Mouse (Mus musculus) CH12.LX (cell line): Measurements from ENCODE around the gene Mrpl54. TPM values are rescaled to one million over a fixed set of nuclear protein-coding genes. Genes with fewer than 3 reads are reported as not detected.

ENCODE experiments used
- DNase-seq: peaks from one replicate; pipeline ENCODE4 v3.0.0-alpha.2; 2013; ENCODE audit errors: extremely low read depth
- H3K27ac ChIP-seq: 2 replicates; pipeline ENCODE4 v1.5.1; 2012; ENCODE audit warnings: low read depth, mild to moderate bottlenecking, control low read depth, moderate library complexity; ENCODE audit not compliant: insufficient read depth
- H3K27me3 ChIP-seq: replicated peaks from 2 replicates; pipeline ENCODE3; 2012; ENCODE audit warnings: inconsistent platforms
- H3K36me3 ChIP-seq, 2 experiments: replicated peaks in 1 of 2; 2 replicates each; pipeline versions ENCODE3 to v1.6.1; 2012; ENCODE audit warnings: inconsistent platforms in 1 of 2, low read length in 1 of 2, mild to moderate bottlenecking in 1 of 2, mixed read lengths in 1 of 2, moderate library complexity in 1 of 2; ENCODE audit not compliant: control insufficient read depth in 1 of 2, insufficient read depth in 1 of 2
- H3K4me1 ChIP-seq, 2 experiments: 2 replicates each; pipeline ENCODE4 v1.6.1; 2012; ENCODE audit warnings: inconsistent platforms in 1 of 2, moderate library complexity in 1 of 2; ENCODE audit not compliant: insufficient read depth in 2 of 2, control insufficient read depth in 1 of 2
- H3K4me2 ChIP-seq: 2 replicates; pipeline ENCODE4 v1.6.1; 2012; ENCODE audit warnings: low read depth, mild to moderate bottlenecking, control low read depth; ENCODE audit not compliant: poor library complexity, insufficient read depth, severe bottlenecking
- H3K4me3 ChIP-seq, 3 experiments: fragments of 150-350 bp in 1 of 3; sonication (generic) in 1 of 3; replicated peaks in 1 of 3; 2 replicates each; pipeline versions ENCODE3 to v1.5.1; 2011 to 2012; ENCODE audit warnings: low read depth in 2 of 3, low read length in 2 of 3, mild to moderate bottlenecking in 2 of 3, moderate library complexity in 2 of 3, control low read depth in 1 of 3, improper control_type of control experiment in 1 of 3, inconsistent platforms in 1 of 3, mixed read lengths in 1 of 3; ENCODE audit not compliant: poor library complexity in 1 of 3
- H3K79me2 ChIP-seq: replicated peaks from 2 replicates; pipeline ENCODE4 v1.6.1; 2012; ENCODE audit warnings: mild to moderate bottlenecking, moderate library complexity; ENCODE audit not compliant: control insufficient read depth, poor library complexity, insufficient read depth, severe bottlenecking; ENCODE audit errors: extremely low read depth
- H3K9ac ChIP-seq: 2 replicates; pipeline ENCODE4 v1.6.1; 2012; ENCODE audit warnings: low read depth, mild to moderate bottlenecking, control low read depth, moderate library complexity; ENCODE audit not compliant: insufficient read depth
- H3K9me3 ChIP-seq: replicated peaks from 2 replicates; pipeline ENCODE3; 2012; ENCODE audit warnings: low read length, inconsistent platforms, mixed read lengths
- BHLHE40 ChIP-seq: IDR thresholded peaks from 2 replicates; pipeline ENCODE4 v1.6.1; 2011; ENCODE audit warnings: mild to moderate bottlenecking, low read depth, low read length, improper control_type of control experiment
- CHD2 ChIP-seq: IDR thresholded peaks from 2 replicates; pipeline ENCODE4 v1.6.1; 2011; ENCODE audit warnings: low read length, improper control_type of control experiment
- CTCF ChIP-seq, 2 experiments: IDR thresholded peaks in 1 of 2; conservative IDR thresholded peaks in 1 of 2; 2 replicates each; pipeline ENCODE4 v1.5.1; 2011 to 2012; ENCODE audit warnings: low read depth in 2 of 2, low read length in 2 of 2, improper control_type of control experiment in 1 of 2, inconsistent platforms in 1 of 2, mild to moderate bottlenecking in 1 of 2, moderate library complexity in 1 of 2
- E2F4 ChIP-seq: IDR thresholded peaks from 2 replicates; pipeline ENCODE4 v1.6.1; 2011; ENCODE audit warnings: low read depth, low read length, improper control_type of control experiment; ENCODE audit not compliant: insufficient replicate concordance
- ELF1 ChIP-seq: IDR thresholded peaks from 2 replicates; pipeline ENCODE4 v1.6.1; 2014; ENCODE audit warnings: low read depth, mild to moderate bottlenecking, inconsistent platforms, low read length, improper control_type of control experiment
- EP300 ChIP-seq: IDR thresholded peaks from 2 replicates; pipeline ENCODE4 v1.6.1; 2011; ENCODE audit warnings: low read length, improper control_type of control experiment
- ETS1 ChIP-seq: conservative IDR thresholded peaks from 2 replicates; pipeline ENCODE4 v1.6.1; 2012; ENCODE audit warnings: low read depth, mild to moderate bottlenecking, inconsistent platforms, low read length, improper control_type of control experiment, moderate library complexity
- HCFC1 ChIP-seq: IDR thresholded peaks from 2 replicates; pipeline ENCODE4 v1.6.1; 2012; ENCODE audit warnings: low read depth, mild to moderate bottlenecking, inconsistent platforms, low read length, improper control_type of control experiment
- IRF4 ChIP-seq: IDR thresholded peaks from 2 replicates; pipeline ENCODE4 v1.6.1; 2014; ENCODE audit warnings: low read depth, mild to moderate bottlenecking, inconsistent platforms, low read length, improper control_type of control experiment
- MAFK ChIP-seq: IDR thresholded peaks from 2 replicates; pipeline ENCODE4 v1.6.1; 2011; ENCODE audit warnings: low read length, improper control_type of control experiment; ENCODE audit not compliant: insufficient replicate concordance
- MAX ChIP-seq: IDR thresholded peaks from 2 replicates; pipeline ENCODE4 v1.6.1; 2011; ENCODE audit warnings: low read length, improper control_type of control experiment
- MAZ ChIP-seq: IDR thresholded peaks from 2 replicates; pipeline ENCODE4 v1.6.1; 2012; ENCODE audit warnings: low read depth, mild to moderate bottlenecking, inconsistent platforms, low read length, improper control_type of control experiment, moderate library complexity
- MEF2A ChIP-seq: IDR thresholded peaks from 2 replicates; pipeline ENCODE4 v1.6.1; 2014; ENCODE audit warnings: low read depth, mild to moderate bottlenecking, inconsistent platforms, low read length, improper control_type of control experiment, borderline replicate concordance
- MXI1 ChIP-seq: IDR thresholded peaks from 2 replicates; pipeline ENCODE4 v1.6.1; 2011; ENCODE audit warnings: mild to moderate bottlenecking, low read depth, low read length, improper control_type of control experiment
- MYC ChIP-seq: IDR thresholded peaks from 2 replicates; pipeline ENCODE4 v1.6.1; 2011; ENCODE audit warnings: low read depth, mild to moderate bottlenecking, improper control_type of control experiment, low read length
- NELFE ChIP-seq: IDR thresholded peaks from 2 replicates; pipeline ENCODE4 v1.6.1; 2011; ENCODE audit warnings: low read depth, low read length, improper control_type of control experiment
- PAX5 ChIP-seq: IDR thresholded peaks from 2 replicates; pipeline ENCODE4 v1.6.1; 2012; ENCODE audit warnings: low read length, inconsistent platforms, mixed read lengths
- POLR2A ChIP-seq: IDR thresholded peaks from 2 replicates; pipeline ENCODE4 v1.6.1; 2011; ENCODE audit warnings: low read depth, mild to moderate bottlenecking, improper control_type of control experiment, low read length
- POLR2AphosphoS2 ChIP-seq: IDR thresholded peaks from 2 replicates; pipeline ENCODE4 v1.6.1; 2011; ENCODE audit warnings: low read depth, low read length, improper control_type of control experiment
- RAD21 ChIP-seq: IDR thresholded peaks from 2 replicates; pipeline ENCODE4 v1.6.1; 2011; ENCODE audit warnings: low read depth, mild to moderate bottlenecking, low read length, improper control_type of control experiment, moderate library complexity
- SIN3A ChIP-seq: IDR thresholded peaks from 2 replicates; pipeline ENCODE4 v1.6.1; 2012; ENCODE audit warnings: low read length, improper control_type of control experiment, inconsistent platforms
- SMC3 ChIP-seq: IDR thresholded peaks from 2 replicates; pipeline ENCODE4 v1.6.1; 2011; ENCODE audit warnings: low read depth, low read length, improper control_type of control experiment
- TBP ChIP-seq: conservative IDR thresholded peaks from 2 replicates; pipeline ENCODE4 v1.6.1; 2011; ENCODE audit warnings: low read depth, low read length, improper control_type of control experiment
- TCF12 ChIP-seq: IDR thresholded peaks from 2 replicates; pipeline ENCODE4 v1.6.1; 2014; ENCODE audit warnings: low read depth, mild to moderate bottlenecking, inconsistent platforms, low read length, improper control_type of control experiment
- USF1 ChIP-seq: IDR thresholded peaks from 2 replicates; pipeline ENCODE4 v1.6.1; 2014; ENCODE audit warnings: low read depth, mild to moderate bottlenecking, inconsistent platforms, low read length, improper control_type of control experiment
- ZC3H11A ChIP-seq: IDR thresholded peaks from 2 replicates; pipeline ENCODE4 v1.6.1; 2012; ENCODE audit warnings: low read depth, mild to moderate bottlenecking, inconsistent platforms, low read length, improper control_type of control experiment
- ZKSCAN1 ChIP-seq: IDR thresholded peaks from 2 replicates; pipeline ENCODE4 v1.6.1; 2012; ENCODE audit warnings: low read depth, inconsistent platforms, low read length, improper control_type of control experiment, borderline replicate concordance
- ZMIZ1 ChIP-seq: IDR thresholded peaks from 2 replicates; pipeline ENCODE4 v1.6.1; 2012; ENCODE audit warnings: low read depth, mild to moderate bottlenecking, inconsistent platforms, low read length, improper control_type of control experiment
- dilution Hi-C: fragments of 300-500 bp; cut with MboI; formaldehyde crosslinking; loops from 2 replicates; pipeline ENCODE4 v1.14.3; 2020; ENCODE audit warnings: low sequenced_read_pairs; ENCODE audit not compliant: extremely low pct_unique_long_range_greater_than_20kb, extremely low pct_ligation_motif_present
- in situ Hi-C: fragments of 300-500 bp; cut with MboI; formaldehyde crosslinking; loops from 3 replicates; pipeline ENCODE4 v1.14.3; 2019; ENCODE audit warnings: low sequenced_read_pairs, low pct_ligation_motif_present, low pct_unique_long_range_greater_than_20kb, mixed read lengths
- polyA plus RNA-seq: library from polyadenylated mRNA; unstranded; fragments of >175 nt; gene quantifications from 2 replicates; pipeline ENCODE4 v1.2.1, GENCODE M21; 2012; ENCODE audit warnings: low read depth; ENCODE audit not compliant: insufficient read length
- total RNA-seq, 2 experiments: library from RNA; depleted of rRNA; stranded (reverse); fragments of 300-350 nt in 1 of 2; fragments of >200 nt in 1 of 2; gene quantifications; 2 replicates each; pipeline ENCODE4 v1.2.3; 2012 to 2014

Mrpl54 gene
- total and polyA plus RNA-seq, 3 experiments: 104 to 167 (median 128) TPM

DNA sequence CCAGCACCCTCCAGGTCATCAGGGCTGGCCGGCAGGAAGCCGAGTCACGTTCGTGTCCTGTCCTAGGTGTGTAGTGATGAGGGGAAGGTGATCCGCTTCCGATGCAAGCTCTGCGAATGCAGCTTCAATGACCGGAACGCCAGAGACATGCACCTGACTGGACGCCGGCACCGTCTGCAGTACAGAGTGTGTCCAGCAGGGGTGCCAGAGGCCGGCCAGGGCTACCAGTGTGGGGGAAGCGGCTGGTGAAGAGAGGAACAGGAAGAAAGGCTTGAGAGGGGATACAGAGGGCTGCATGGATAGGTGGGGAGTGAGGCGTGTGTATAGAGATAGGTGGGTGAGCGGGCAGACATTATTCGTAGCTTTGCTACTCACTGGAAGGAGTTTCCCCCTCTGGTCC, 22.1 kb downstream of the Mrpl54 start:
- no peaks in the 10 kb centered on the region for H3K27me3 ChIP-seq
- H3K4me1 ChIP-seq: peaks cover 12 to 23% of the 10 kb centered on the region in 2 experiments
- H3K9me3 ChIP-seq: no peaks in the 10 kb centered on the region
- H3K9ac ChIP-seq: no peak overlapping the region
- DNase-seq: peak; percentile 69
- dilution Hi-C loops (no loop called here), in situ Hi-C loops (no loop called here)
- TF ChIP-seq ZKSCAN1 (no peak), MXI1 (0 out of 2 replicates have a peak, but pooled peaks have one; percentile 24), SIN3A (peak; percentile 54; the same call in 1 of the 2 replicates), MYC (no peak), CHD2 (peak; percentile 77), MAZ (0 out of 2 replicates have a peak, but pooled peaks have one; percentile 40), RAD21 (peak; percentile 73), IRF4 (0 out of 2 replicates have a peak, but pooled peaks have one; percentile 37), HCFC1 (peak; percentile 38; the same call in 1 of the 2 replicates), ETS1 (no peak), SMC3 (peak; percentile 68), BHLHE40 (peak; percentile 48; the same call in 1 of the 2 replicates), NELFE (0 out of 2 replicates have a peak, but pooled peaks have one; percentile 37), MAFK (no peak), CTCF (conservative IDR thresholded peaks at IDR 0.05 in 1 of 2, IDR thresholded peaks at IDR 0.05 in 1 of 2; ENCODE audit: low read depth in 2 of 2, low read length in 2 of 2) (peak; percentile 75 to 84), ZMIZ1 (0 out of 2 replicates have a peak, but pooled peaks have one; percentile 23), EP300 (no peak), ELF1 (peak; percentile 79), MEF2A (no peak)
- H3K79me2 ChIP-seq: no peaks in the 10 kb centered on the region
- no peak overlapping the region for H3K4me3 ChIP-seq
- H3K27ac ChIP-seq: no peak overlapping the region
- H3K4me2 ChIP-seq: no peak overlapping the region
- peaks cover 16 to 73% of the 10 kb centered on the region in 2 experiments for H3K36me3 ChIP-seq

DNA sequence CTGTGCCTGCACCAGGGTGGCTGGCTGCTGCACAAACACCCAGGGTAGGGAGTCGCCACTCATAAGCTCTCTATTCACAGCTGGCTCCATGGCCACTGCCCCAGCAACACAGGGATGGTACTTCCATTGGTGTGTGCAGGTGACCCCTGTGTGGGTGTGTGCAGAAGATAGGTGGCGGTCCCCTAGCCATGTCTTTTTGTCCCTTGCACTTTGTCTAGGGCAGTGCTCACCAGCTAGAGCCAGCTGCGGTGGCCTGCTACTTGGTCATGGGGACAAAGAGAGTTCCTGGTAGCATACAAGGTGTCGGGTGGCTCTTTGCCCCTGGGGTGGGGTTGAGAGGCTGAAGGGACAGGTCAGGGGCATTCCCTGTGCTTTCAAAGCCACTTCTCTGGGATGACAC, 22.6 kb downstream of the Mrpl54 start:
- TF ChIP-seq HCFC1 (no peak), CTCF (conservative IDR thresholded peaks at IDR 0.05 in 1 of 2, IDR thresholded peaks at IDR 0.05 in 1 of 2; ENCODE audit: low read depth in 2 of 2, low read length in 2 of 2) (no peak), IRF4 (no peak), TBP (no peak), PAX5 (no peak), MXI1 (no peak), NELFE (no peak), E2F4 (no peak), ZKSCAN1 (no peak), ZMIZ1 (no peak), EP300 (no peak), MEF2A (no peak), USF1 (no peak), TCF12 (no peak), ZC3H11A (no peak), POLR2A (no peak), POLR2AphosphoS2 (no peak), MAFK (no peak), RAD21 (no peak), MAX (no peak)
- Histone ChIP-seq H3K4me2 (no peak overlapping the region), H3K4me3 (no peak overlapping the region), H3K36me3 (peaks cover 15 to 72% of the 10 kb centered on the region in 2 experiments), H3K27me3 (no peaks in the 10 kb centered on the region), H3K79me2 (no peaks in the 10 kb centered on the region), H3K9me3 (no peaks in the 10 kb centered on the region), H3K27ac (no peak overlapping the region), H3K9ac (no peak overlapping the region), H3K4me1 (peaks cover 7 to 18% of the 10 kb centered on the region in 2 experiments)
- in situ Hi-C loops: no loop called here
- dilution Hi-C loops: no loop called here
- no peak for DNase-seq
